Mouse (Mus musculus): ENCODE measurements around the gene Ppp1r35.

GRCm38 (mm10) chr5:137739471-137739870 is 39.2 kb upstream of the Ppp1r35 start:
- TF ChIP-seq CTCF (IDR thresholded peaks at IDR 0.05; ENCODE audit: low read depth, low read length): no peak
- TF ChIP-seq POLR2A (IDR thresholded peaks at IDR 0.05; ENCODE audit: insufficient read depth, low read length): no peak
- TF ChIP-seq EP300 (IDR thresholded peaks at IDR 0.05; ENCODE audit: insufficient read depth, low read depth, low read length): no peak

All from ES-Bruce4 (cell line).